Mouse (Mus musculus) G1E (cell line): ENCODE data around the gene Rcor3.

ENCODE experiments used
- CTCF ChIP-seq: IDR thresholded peaks from 2 replicates; pipeline ENCODE4 v1.5.1; 2012; ENCODE audit warnings: low read depth, low read length, inconsistent platforms, mixed read lengths
- GATA1 ChIP-seq: IDR thresholded peaks from 2 replicates; pipeline ENCODE4 v1.6.1; 2012; ENCODE audit warnings: borderline replicate concordance, low read length, inconsistent platforms, mixed read lengths
- GATA2 ChIP-seq: IDR thresholded peaks from 2 replicates; pipeline ENCODE4 v1.6.1; 2012; ENCODE audit warnings: low read depth, low read length, inconsistent platforms, borderline replicate concordance
- POLR2AphosphoS5 ChIP-seq: IDR thresholded peaks from 2 replicates; pipeline ENCODE4 v1.6.1; 2012; ENCODE audit warnings: low read depth, low read length, inconsistent platforms; ENCODE audit not compliant: insufficient replicate concordance
- TAL1 ChIP-seq: conservative IDR thresholded peaks from 2 replicates; pipeline ENCODE4 v1.6.1; 2012; ENCODE audit warnings: low read depth, low read length, inconsistent platforms, mixed read lengths

DNA sequence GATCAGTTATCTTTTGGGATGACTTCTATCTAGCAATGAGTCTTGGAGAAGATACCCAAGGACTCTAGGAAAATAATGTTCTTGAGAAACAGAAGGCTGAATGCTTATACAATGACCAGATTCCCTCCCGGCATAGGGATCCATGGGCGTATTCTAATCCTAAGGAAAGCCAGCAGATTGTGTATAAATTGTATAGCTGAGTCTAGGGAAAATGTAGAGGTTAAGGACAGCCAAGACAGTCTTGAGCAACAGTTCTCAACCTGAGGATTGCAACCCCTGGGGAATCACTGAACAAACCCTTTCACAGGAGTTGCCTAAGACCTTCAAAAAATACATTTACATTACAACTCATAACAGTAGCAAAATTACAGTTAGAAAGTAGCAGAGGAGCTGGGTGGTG, 2.5 kb upstream of the Rcor3 start:
- no peak for TF ChIP-seq CTCF
- no peak for TF ChIP-seq GATA1
- no peak for TF ChIP-seq TAL1
- no peak for TF ChIP-seq POLR2AphosphoS5
- TF ChIP-seq GATA2 = no peak
